Mouse (Mus musculus): ENCODE data around the gene Car12.
"Not testable (repeated sequence)": the region's sequence is repeated elsewhere in the genome, so short reads cannot be mapped to it uniquely, and the experiment has no call there.

The Car12 gene

GRCm38 (mm10) chr9:66769275-66769674, 55.8 kb downstream of the Car12 start:
- DNase-seq (ENCODE audit: low read depth, low spot score) = no peak

GRCm38 (mm10) chr9:66770701-66771100, 57.2 kb downstream of the Car12 start:
- DNase-seq (ENCODE audit: low read depth, low spot score) = no peak

- DNase-seq (ENCODE audit: low read depth, low spot score) = not testable (repeated sequence)
Measured at GRCm38 (mm10) chr9:66784552-66784951, 71.1 kb downstream of the Car12 start.

GRCm38 (mm10) chr9:66787821-66788220, 74.3 kb downstream of the Car12 start:
- DNase-seq (ENCODE audit: low read depth, low spot score) = peak; percentile 51

- DNase-seq (ENCODE audit: low read depth, low spot score) = no peak
Measured at GRCm38 (mm10) chr9:66794629-66795463, 81.4 kb downstream of the Car12 start.

GRCm38 (mm10) chr9:66795464-66796324, 82.2 kb downstream of the Car12 start, which contains the start of gene Aph1b:
TSS of gene Aph1b (minus strand) at chr9:66795490.
- DNase-seq (ENCODE audit: low read depth, low spot score) = peak; percentile 98

- DNase-seq (ENCODE audit: low read depth, low spot score) = no peak
Measured at GRCm38 (mm10) chr9:66796739-66797138, 83.3 kb downstream of the Car12 start, which contains the start of gene Gm10647. TSS of gene Gm10647 (plus strand) at chr9:66797039.

GRCm38 (mm10) chr9:66801947-66802346, 88.5 kb downstream of the Car12 start:
- DNase-seq (ENCODE audit: low read depth, low spot score) = no peak

- not testable (repeated sequence) for DNase-seq (ENCODE audit: low read depth, low spot score)
Measured at GRCm38 (mm10) chr9:66805951-66806350, 92.5 kb downstream of the Car12 start.

GRCm38 (mm10) chr9:66813392-66813791, 99.9 kb downstream of the Car12 start:
- DNase-seq (ENCODE audit: low read depth, low spot score) = peak; percentile 55

Data from forelimb bud, embryonic 11.5 days (tissue).